Mouse (Mus musculus) forebrain, embryonic 13.5 days (tissue): ENCODE measurements around the gene 4921536K21Rik. TPM values are rescaled to one million over a fixed set of nuclear protein-coding genes. Genes with fewer than 3 reads are reported as not detected.
"Not testable (repeated sequence)": the region's sequence is repeated elsewhere in the genome, so short reads cannot be mapped to it uniquely, and the experiment has no call there.

Experiments
- ATAC-seq: fragments of 200-750 bp; cut with Nextera tagmentation; 2 replicates; pipeline ENCODE4 v1.8.0; 2017
- H3K27ac ChIP-seq: fragments of 300-500 bp; sonication (generic); 2 replicates; pipeline ENCODE4 v1.5.1; 2015; ENCODE audit warnings: inconsistent platforms, mild to moderate bottlenecking, moderate library complexity
- H3K27me3 ChIP-seq: fragments of 300-500 bp; sonication (generic); 2 replicates; pipeline ENCODE4 v1.6.1; 2015; ENCODE audit warnings: mild to moderate bottlenecking, inconsistent platforms
- H3K36me3 ChIP-seq: fragments of 300-500 bp; sonication (generic); 2 replicates; pipeline ENCODE4 v1.6.1; 2015; ENCODE audit warnings: mild to moderate bottlenecking, inconsistent platforms; ENCODE audit not compliant: poor library complexity, severe bottlenecking
- H3K4me1 ChIP-seq: fragments of 300-500 bp; sonication (generic); 2 replicates; pipeline ENCODE4 v1.6.1; 2015; ENCODE audit warnings: inconsistent platforms
- H3K4me2 ChIP-seq: fragments of 300-500 bp; sonication (generic); 2 replicates; pipeline ENCODE4 v1.6.1; 2015; ENCODE audit warnings: inconsistent platforms, mild to moderate bottlenecking, moderate library complexity
- H3K4me3 ChIP-seq: fragments of 300-500 bp; sonication (generic); 2 replicates; pipeline ENCODE4 v1.5.1; 2015; ENCODE audit warnings: mild to moderate bottlenecking, inconsistent platforms
- H3K9ac ChIP-seq: fragments of 300-500 bp; sonication (generic); 2 replicates; pipeline ENCODE4 v1.6.1; 2015; ENCODE audit warnings: mild to moderate bottlenecking, inconsistent platforms
- H3K9me3 ChIP-seq: fragments of 300-500 bp; sonication (generic); replicated peaks from 2 replicates; pipeline ENCODE4 v1.6.1; 2016; ENCODE audit warnings: inconsistent platforms
- WGBS: fragments of 180-500 bp; shearing (Covaris S2); methylation state at CpG from one replicate; pipeline ENCODE4 v1.1.7; 2015; 5-methylcytosine and 5-hydroxymethylcytosine counted together
- polyA plus RNA-seq: library from polyadenylated mRNA; unstranded; fragments of >200 nt; fragmentation: Nextera tagmentation; extraction: Ambion mirVana; gene quantifications from 2 replicates; pipeline ENCODE4 v1.2.1, GENCODE M21; 2015

The 4921536K21Rik gene
- polyA plus RNA-seq, 1 experiment from 2014 or later: 0.75 TPM

DNA sequence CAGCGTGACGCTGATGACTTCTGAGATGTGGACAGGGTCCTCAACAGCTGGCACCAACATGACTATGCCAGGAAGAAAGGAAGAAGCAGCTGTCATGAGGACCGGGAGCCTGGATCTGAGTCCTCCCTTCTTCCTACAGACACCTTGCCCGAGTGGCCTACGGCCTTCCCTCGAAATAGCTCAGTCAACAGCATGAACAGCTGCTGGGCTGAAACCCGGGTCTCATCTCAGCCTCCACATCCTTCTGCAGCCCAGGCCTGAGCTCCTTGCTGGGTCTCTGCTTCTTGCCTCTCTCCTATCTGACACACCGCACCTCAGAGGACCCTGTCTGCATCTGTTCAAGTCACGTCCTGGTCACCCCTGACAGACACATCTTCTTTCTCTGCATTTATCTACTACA is 27.2 kb upstream of the 4921536K21Rik start:
- no peak overlapping the region for H3K4me3 ChIP-seq
- H3K27me3 ChIP-seq: no peaks in the 10 kb centered on the region
- no peak overlapping the region for H3K4me2 ChIP-seq
- H3K9ac ChIP-seq: no peak overlapping the region
- no peaks in the 10 kb centered on the region for H3K9me3 ChIP-seq
- 0 out of 2 replicates have a peak, but pooled peaks cover 15% of the 10 kb centered on the region for H3K36me3 ChIP-seq
- WGBS: 93% methylated on average over 9 of the region's 9 CpGs
- no peaks in the 10 kb centered on the region for H3K4me1 ChIP-seq
- no peak for ATAC-seq
- no peak overlapping the region for H3K27ac ChIP-seq

DNA sequence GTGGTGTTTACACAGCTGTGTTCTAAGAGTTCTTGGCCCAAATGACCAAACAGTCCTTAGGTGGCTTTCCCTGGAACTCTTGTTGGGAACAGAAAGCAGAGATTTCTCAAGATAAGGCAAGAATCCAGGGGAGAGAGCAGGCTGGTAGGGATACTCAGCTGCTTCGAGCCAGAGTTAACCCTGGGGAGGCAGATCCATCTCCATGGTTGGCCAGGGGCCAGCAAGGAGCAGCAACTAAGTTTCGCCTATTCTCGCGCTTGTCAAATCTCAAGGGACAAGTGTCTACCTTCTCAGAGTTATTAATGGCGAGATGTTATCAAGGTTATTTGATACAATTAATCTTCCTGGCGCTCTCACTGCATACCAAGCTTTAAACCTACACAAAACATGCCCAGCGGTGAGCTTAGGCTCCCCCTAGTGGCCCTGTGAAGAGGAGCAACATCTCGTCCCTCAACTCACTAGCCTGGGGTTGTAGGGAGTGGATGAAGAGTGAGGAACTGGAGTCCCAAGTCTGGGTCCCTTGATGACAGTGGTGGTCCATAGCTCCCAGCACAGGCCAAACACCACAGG is 26.5 kb upstream of the 4921536K21Rik start:
- Histone ChIP-seq H3K9me3 (no peaks in the 10 kb centered on the region), H3K27me3 (no peaks in the 10 kb centered on the region), H3K4me3 (no peak overlapping the region), H3K36me3 (0 out of 2 replicates have a peak, but pooled peaks cover 10% of the 10 kb centered on the region), H3K9ac (no peak overlapping the region), H3K27ac (no peak overlapping the region), H3K4me2 (no peak overlapping the region), H3K4me1 (no peaks in the 10 kb centered on the region)
- ATAC-seq: 0 out of 2 replicates have a peak, but pooled peaks have one; percentile 41
- WGBS: 35% methylated on average over 8 of the region's 8 CpGs

- no peak for ATAC-seq
- 0 out of 2 replicates have a peak, but pooled peaks cover 10% of the 10 kb centered on the region for H3K36me3 ChIP-seq
- no peak overlapping the region for H3K4me3 ChIP-seq
- H3K4me2 ChIP-seq: no peak overlapping the region
- H3K27ac ChIP-seq: no peak overlapping the region
- 95% methylated on average over 7 of the region's 7 CpGs for WGBS
- H3K27me3 ChIP-seq: no peaks in the 10 kb centered on the region; the same call in 1 of the 2 replicates
- H3K9me3 ChIP-seq: no peaks in the 10 kb centered on the region
- H3K9ac ChIP-seq: no peak overlapping the region
- H3K4me1 ChIP-seq: no peaks in the 10 kb centered on the region
These were observed 25.6 kb upstream of the 4921536K21Rik start for GRCm38 (mm10) chr11:3920476-3920875.

GRCm38 (mm10) chr11:3918738-3919137 is 23.8 kb upstream of the 4921536K21Rik start:
- no peak overlapping the region for H3K27ac ChIP-seq
- no peak overlapping the region for H3K4me3 ChIP-seq
- H3K4me1 ChIP-seq: peaks cover 6% of the 10 kb centered on the region
- H3K27me3 ChIP-seq: no peaks in the 10 kb centered on the region; the same call in 1 of the 2 replicates
- no peak for ATAC-seq
- H3K36me3 ChIP-seq: 0 out of 2 replicates have a peak, but pooled peaks cover 6% of the 10 kb centered on the region
- H3K9me3 ChIP-seq: no peaks in the 10 kb centered on the region
- H3K9ac ChIP-seq: no peak overlapping the region
- no peak overlapping the region for H3K4me2 ChIP-seq
- WGBS: 44% methylated on average over 1 of the region's 1 CpGs

DNA sequence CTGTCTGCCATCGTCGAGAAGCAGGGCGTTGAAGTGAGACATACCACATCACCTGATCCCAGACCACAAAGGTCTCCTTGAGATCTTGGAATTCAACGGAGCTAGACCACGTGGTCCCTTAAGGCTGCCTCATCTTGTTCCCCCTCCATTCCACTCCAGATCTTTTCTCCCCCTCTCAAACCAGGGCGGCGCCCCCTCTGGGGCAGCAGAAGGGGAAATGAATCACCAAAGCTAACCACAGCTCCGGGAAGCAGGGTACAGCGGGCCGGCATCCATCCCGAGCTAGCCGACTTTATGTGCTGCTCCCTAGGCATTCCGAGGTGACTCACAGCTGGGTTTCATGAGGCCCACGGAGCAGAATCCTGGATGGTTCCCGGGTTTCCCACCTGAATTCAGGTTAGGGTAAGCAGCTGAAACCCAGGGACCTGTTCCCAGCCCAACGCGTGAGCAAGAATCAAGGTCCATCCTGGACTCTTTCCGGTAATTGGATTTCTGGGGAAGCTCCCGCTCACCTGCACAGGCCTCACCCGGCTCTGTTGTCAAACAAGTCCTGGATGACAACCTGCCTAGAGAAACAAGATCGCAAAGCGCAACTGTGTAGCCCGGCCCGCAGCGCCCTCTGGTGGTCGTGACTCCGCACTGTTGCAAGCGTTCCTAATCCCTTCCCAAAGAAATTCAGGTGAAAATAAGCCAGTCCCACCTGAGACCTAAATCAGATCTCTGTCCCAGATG is 19.4 kb upstream of the 4921536K21Rik start, which contains the start of gene Slc35e4:
Gene Slc35e4 (minus strand): TSS at position 556 of the 732 bp plus-strand sequence.
- no peaks in the 10 kb centered on the region for H3K9me3 ChIP-seq
- H3K27ac ChIP-seq: peak within 1 kb of the TSS; percentile 65
- H3K4me3 ChIP-seq: peak within 1 kb of the TSS; percentile 65
- WGBS: 1% methylated on average over 28 of the region's 28 CpGs
- H3K36me3 ChIP-seq: no peaks in the 10 kb centered on the region
- no peaks in the 10 kb centered on the region; the same call in 1 of the 2 replicates for H3K27me3 ChIP-seq
- peak; percentile 74 for ATAC-seq
- H3K9ac ChIP-seq: peak within 1 kb of the TSS; percentile 73
- H3K4me2 ChIP-seq: peak within 1 kb of the TSS; percentile 91
- peaks cover 42% of the 10 kb centered on the region for H3K4me1 ChIP-seq

DNA sequence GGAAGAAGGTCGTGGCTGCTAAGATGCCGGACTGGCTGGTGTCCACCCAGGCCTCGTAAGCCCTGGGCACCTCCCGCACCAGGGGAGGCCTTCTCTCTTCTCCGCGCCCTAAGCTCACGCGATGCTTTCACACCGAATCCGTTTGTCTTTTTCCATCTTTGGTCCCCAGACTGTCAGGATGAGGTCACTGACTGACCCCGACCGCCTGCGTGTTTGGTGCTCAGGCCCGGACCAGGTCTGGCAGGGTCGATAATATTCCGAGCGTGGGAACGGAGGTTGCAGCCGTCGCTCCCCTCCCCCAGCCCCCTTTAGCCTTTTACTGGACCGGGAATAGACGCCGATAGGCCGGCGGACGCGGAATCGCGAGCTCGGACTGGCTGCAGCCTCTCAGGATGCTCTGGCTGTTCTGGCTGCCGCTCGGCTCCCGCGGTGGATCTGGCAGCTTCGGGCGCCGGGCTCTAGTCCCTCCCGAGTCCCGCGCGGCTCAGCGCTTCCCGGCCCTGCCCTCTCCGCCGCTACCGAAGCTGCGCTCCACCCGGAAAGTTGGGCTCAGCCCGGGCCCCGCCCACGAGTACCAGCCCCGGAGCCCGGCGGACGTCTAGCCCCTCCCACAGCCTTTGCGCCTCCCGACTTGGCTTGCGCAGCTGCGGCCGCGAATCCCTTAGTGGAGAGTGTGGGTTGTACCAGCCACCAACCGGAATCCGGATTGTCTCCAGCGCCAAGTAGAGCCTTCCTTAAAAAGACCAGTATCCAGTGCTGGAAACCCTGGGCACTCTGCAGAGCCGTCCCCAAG is 18.6 kb upstream of the 4921536K21Rik start:
- Histone ChIP-seq H3K27me3 (no peaks in the 10 kb centered on the region; the same call in 1 of the 2 replicates), H3K27ac (peak overlapping the region; percentile 65), H3K36me3 (no peaks in the 10 kb centered on the region), H3K9me3 (no peaks in the 10 kb centered on the region), H3K4me1 (peaks cover 48% of the 10 kb centered on the region), H3K9ac (peak overlapping the region; percentile 73), H3K4me2 (peak overlapping the region; percentile 91), H3K4me3 (peak overlapping the region; percentile 65)
- peak; percentile 89 for ATAC-seq
- under 1% methylated on average over 65 of the region's 65 CpGs for WGBS

- peak overlapping the region; percentile 73 for H3K9ac ChIP-seq
- H3K27me3 ChIP-seq: no peaks in the 10 kb centered on the region; the same call in 1 of the 2 replicates
- no peaks in the 10 kb centered on the region for H3K9me3 ChIP-seq
- H3K4me1 ChIP-seq: peaks cover 48% of the 10 kb centered on the region
- H3K27ac ChIP-seq: no peak overlapping the region; the same call in 1 of the 2 replicates
- WGBS: 1% methylated on average over 16 of the region's 16 CpGs
- peak; percentile 31 for ATAC-seq
- H3K4me2 ChIP-seq: peak overlapping the region; percentile 91
- peak overlapping the region; percentile 65 for H3K4me3 ChIP-seq
- H3K36me3 ChIP-seq: no peaks in the 10 kb centered on the region
These were observed 18.0 kb upstream of the 4921536K21Rik start for GRCm38 (mm10) chr11:3912875-3913271.

DNA sequence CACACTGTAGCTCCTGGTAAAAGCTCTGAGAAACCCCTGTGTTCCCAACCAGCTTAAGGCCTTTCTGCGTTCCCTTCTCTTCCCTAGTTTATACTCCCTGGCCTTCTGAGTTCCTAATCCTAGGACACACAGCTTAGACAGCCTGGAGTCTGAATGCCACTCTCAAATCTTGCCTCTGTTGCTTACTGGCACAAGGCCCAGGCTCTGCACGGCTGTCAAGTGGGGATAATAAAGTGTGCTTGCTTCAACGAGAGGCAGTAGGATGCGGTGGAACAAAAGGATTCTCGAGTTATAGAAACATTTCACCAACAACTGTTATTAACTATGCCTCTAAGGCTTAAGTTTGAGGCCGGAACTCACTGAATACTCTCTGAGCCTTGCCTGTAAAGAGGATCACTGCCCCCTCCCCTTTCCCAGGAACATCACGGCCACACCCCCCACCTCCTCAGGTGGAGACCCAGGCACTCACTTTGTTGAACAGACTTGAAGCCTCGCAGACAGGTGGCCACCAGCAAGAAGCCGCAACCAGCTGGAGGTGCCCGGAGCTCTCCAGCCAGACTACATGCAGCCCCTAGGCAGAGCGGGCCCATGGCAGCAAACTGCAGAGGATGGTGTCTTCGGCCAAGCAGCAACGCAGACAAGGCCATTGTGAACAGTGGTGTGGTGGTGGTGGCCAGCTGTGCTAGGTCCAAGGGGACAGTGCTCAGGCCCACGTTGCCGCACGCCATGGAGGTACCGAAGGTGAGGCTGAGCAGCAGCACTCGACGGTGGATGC is 17.4 kb upstream of the 4921536K21Rik start:
- Histone ChIP-seq H3K9me3 (no peaks in the 10 kb centered on the region), H3K27me3 (no peaks in the 10 kb centered on the region; the same call in 1 of the 2 replicates), H3K9ac (peak overlapping the region; percentile 73), H3K27ac (peak overlapping the region; percentile 7; the same call in 1 of the 2 replicates), H3K4me1 (peaks cover 48% of the 10 kb centered on the region), H3K4me2 (peak overlapping the region; percentile 91), H3K36me3 (peaks cover 4% of the 10 kb centered on the region), H3K4me3 (peak overlapping the region; percentile 65)
- 9% methylated on average over 19 of the region's 19 CpGs for WGBS
- no peak; the same call in 1 of the 2 replicates for ATAC-seq

GRCm38 (mm10) chr11:3911440-3911839 is 16.5 kb upstream of the 4921536K21Rik start:
- H3K4me2 ChIP-seq: peak overlapping the region; percentile 91
- H3K4me1 ChIP-seq: peaks cover 48% of the 10 kb centered on the region
- 90% methylated on average over 6 of the region's 6 CpGs for WGBS
- ATAC-seq, H3K27ac ChIP-seq, H3K4me3 ChIP-seq, H3K27me3 ChIP-seq, H3K9me3 ChIP-seq: not testable (repeated sequence)
- peaks cover 13% of the 10 kb centered on the region for H3K36me3 ChIP-seq
- H3K9ac ChIP-seq: peak overlapping the region; percentile 37; the same call in 1 of the 2 replicates

GRCm38 (mm10) chr11:3910513-3911310 is 15.8 kb upstream of the 4921536K21Rik start:
- Histone ChIP-seq H3K4me2 (peak overlapping the region; percentile 91), H3K36me3 (peaks cover 19% of the 10 kb centered on the region), H3K27me3 (no peaks in the 10 kb centered on the region), H3K9me3 (no peaks in the 10 kb centered on the region), H3K4me1 (peaks cover 48% of the 10 kb centered on the region), H3K4me3 (0 out of 2 replicates have a peak overlapping the region, but pooled peaks have one; percentile 3), H3K27ac (no peak overlapping the region), H3K9ac (0 out of 2 replicates have a peak overlapping the region, but pooled peaks have one; percentile 37)
- ATAC-seq: no peak
- WGBS: 60% methylated on average over 5 of the region's 5 CpGs
